Mouse (Mus musculus) neural tube, embryonic 14.5 days (tissue): Measurements from ENCODE around the gene Pde11a. TPM values are rescaled to one million over a fixed set of nuclear protein-coding genes. Genes with fewer than 3 reads are reported as not detected.
A peak's percentile ranks its signal among the peaks of the same experiment; 100 is the strongest.

Experiments used
- ATAC-seq: fragments of 200-750 bp; cut with Nextera tagmentation; 2 replicates; pipeline ENCODE4 v1.8.0; 2017; ENCODE audit warnings: low read depth, mild to moderate bottlenecking, moderate TSS enrichment, moderate library complexity
- H3K27ac ChIP-seq: fragments of 300-500 bp; sonication (generic); 2 replicates; pipeline ENCODE4 v1.5.1; 2014; ENCODE audit warnings: low read depth, mild to moderate bottlenecking, control low read depth, low read length, moderate library complexity, mixed read lengths
- H3K27me3 ChIP-seq: fragments of 300-500 bp; sonication (generic); 2 replicates; pipeline ENCODE4 v1.6.1; 2014; ENCODE audit warnings: low read length; ENCODE audit not compliant: control insufficient read depth, insufficient read depth
- H3K36me3 ChIP-seq: fragments of 300-500 bp; sonication (generic); 2 replicates; pipeline ENCODE4 v1.6.1; 2014; ENCODE audit warnings: low read length, mixed read lengths; ENCODE audit not compliant: control insufficient read depth, insufficient read depth
- H3K4me1 ChIP-seq: fragments of 300-500 bp; sonication (generic); 2 replicates; pipeline ENCODE4 v1.6.1; 2014; ENCODE audit warnings: low read length; ENCODE audit not compliant: control insufficient read depth, insufficient read depth
- H3K4me2 ChIP-seq: fragments of 300-500 bp; sonication (generic); 2 replicates; pipeline ENCODE4 v1.6.1; 2014; ENCODE audit warnings: mild to moderate bottlenecking, low read depth, low read length, control low read depth
- H3K4me3 ChIP-seq: fragments of 300-500 bp; sonication (generic); 2 replicates; pipeline ENCODE4 v1.5.1; 2014; ENCODE audit warnings: low read depth, low read length, control low read depth, mixed read lengths
- H3K9ac ChIP-seq: fragments of 300-500 bp; sonication (generic); replicated peaks from 2 replicates; pipeline ENCODE4 v1.6.1; 2014; ENCODE audit warnings: low read depth, mild to moderate bottlenecking, control low read depth, low read length, mixed read lengths
- H3K9me3 ChIP-seq: fragments of 300-500 bp; sonication (generic); 2 replicates; pipeline ENCODE4 v1.6.1; 2016; ENCODE audit warnings: low read length; ENCODE audit not compliant: control insufficient read depth
- WGBS: fragments of 180-500 bp; shearing (Covaris S2); extraction: QIAGEN DNeasy Blood & Tissue Kit; methylation state at CpG from one replicate; pipeline ENCODE4 v1.1.7; 2014; 5-methylcytosine and 5-hydroxymethylcytosine counted together
- polyA plus RNA-seq: library from polyadenylated mRNA; unstranded; fragments of >200 nt; fragmentation: Nextera tagmentation; extraction: Ambion mirVana; gene quantifications from 2 replicates; pipeline ENCODE4 v1.2.1, GENCODE M21; 2014

Pde11a gene
- polyA plus RNA-seq, 1 experiment from 2014 or later, result 3.3 TPM

GRCm38 (mm10) chr2:76050092-76050491 is 288.5 kb downstream of the Pde11a start:
- Histone ChIP-seq H3K9me3 (no peaks in the 10 kb centered on the region), H3K4me2 (no peak overlapping the region), H3K36me3 (no peaks in the 10 kb centered on the region), H3K27ac (no peak overlapping the region), H3K4me1 (no peaks in the 10 kb centered on the region; the same call in 1 of the 2 replicates), H3K9ac (no peak overlapping the region), H3K27me3 (no peaks in the 10 kb centered on the region), H3K4me3 (no peak overlapping the region)
- 73% methylated on average over 10 of the region's 10 CpGs for WGBS
- no peak for ATAC-seq

GRCm38 (mm10) chr2:76049529-76049928 is 289.0 kb downstream of the Pde11a start:
- H3K27me3 ChIP-seq, result no peaks in the 10 kb centered on the region
- 82% methylated on average over 8 of the region's 8 CpGs for WGBS
- no peak overlapping the region for H3K9ac ChIP-seq
- H3K27ac ChIP-seq, result no peak overlapping the region
- no peak overlapping the region for H3K4me2 ChIP-seq
- no peak for ATAC-seq
- no peaks in the 10 kb centered on the region for H3K36me3 ChIP-seq
- H3K4me3 ChIP-seq, result no peak overlapping the region
- H3K4me1 ChIP-seq, result no peaks in the 10 kb centered on the region; the same call in 1 of the 2 replicates
- H3K9me3 ChIP-seq, result no peaks in the 10 kb centered on the region

- no peak overlapping the region for H3K4me3 ChIP-seq
- no peak overlapping the region for H3K27ac ChIP-seq
- 82% methylated on average over 12 of the region's 12 CpGs for WGBS
Observed at GRCm38 (mm10) chr2:76047740-76048139, 290.8 kb downstream of the Pde11a start.

GRCm38 (mm10) chr2:76042210-76042609 is 296.4 kb downstream of the Pde11a start:
- no peak overlapping the region for H3K4me2 ChIP-seq
- H3K9ac ChIP-seq, result no peak overlapping the region

More at GRCm38 (mm10) chr2:76047740-76048139, 290.8 kb downstream of the Pde11a start:
- no peaks in the 10 kb centered on the region for H3K27me3 ChIP-seq
- no peak overlapping the region for H3K4me2 ChIP-seq
- H3K9ac ChIP-seq, result no peak overlapping the region
- no peaks in the 10 kb centered on the region for H3K36me3 ChIP-seq
- no peaks in the 10 kb centered on the region; the same call in 1 of the 2 replicates for H3K4me1 ChIP-seq
- no peaks in the 10 kb centered on the region for H3K9me3 ChIP-seq
- ATAC-seq, result no peak

GRCm38 (mm10) chr2:76040116-76040515 is 298.5 kb downstream of the Pde11a start:
- Histone ChIP-seq H3K4me2 (no peak overlapping the region), H3K27ac (no peak overlapping the region), H3K27me3 (no peaks in the 10 kb centered on the region), H3K9me3 (no peaks in the 10 kb centered on the region), H3K9ac (no peak overlapping the region), H3K36me3 (no peaks in the 10 kb centered on the region), H3K4me1 (no peaks in the 10 kb centered on the region), H3K4me3 (no peak overlapping the region)
- ATAC-seq, result no peak
- 88% methylated on average over 7 of the region's 7 CpGs for WGBS

More at GRCm38 (mm10) chr2:76042210-76042609, 296.4 kb downstream of the Pde11a start:
- Histone ChIP-seq H3K4me3 (no peak overlapping the region), H3K9me3 (no peaks in the 10 kb centered on the region), H3K4me1 (no peaks in the 10 kb centered on the region), H3K36me3 (no peaks in the 10 kb centered on the region), H3K27me3 (no peaks in the 10 kb centered on the region), H3K27ac (no peak overlapping the region)
- 84% methylated on average over 10 of the region's 10 CpGs for WGBS
- ATAC-seq, result no peak

- H3K36me3 ChIP-seq, result no peaks in the 10 kb centered on the region
- peak; percentile 68; the same call in 1 of the 2 replicates for ATAC-seq
- 11% methylated on average over 8 of the region's 8 CpGs for WGBS
- peak overlapping the region; percentile 19; the same call in 1 of the 2 replicates for H3K4me2 ChIP-seq
- no peaks in the 10 kb centered on the region for H3K9me3 ChIP-seq
- H3K27me3 ChIP-seq, result no peaks in the 10 kb centered on the region
- H3K4me1 ChIP-seq, result peaks cover 14% of the 10 kb centered on the region
- peak overlapping the region; percentile 88 for H3K27ac ChIP-seq
- H3K4me3 ChIP-seq, result no peak overlapping the region
- H3K9ac ChIP-seq, result no peak overlapping the region
Observed at GRCm38 (mm10) chr2:76030080-76030479, 308.5 kb downstream of the Pde11a start.

- Histone ChIP-seq H3K4me3 (no peak overlapping the region), H3K4me1 (peaks cover 14% of the 10 kb centered on the region), H3K27me3 (no peaks in the 10 kb centered on the region), H3K9me3 (no peaks in the 10 kb centered on the region), H3K9ac (peak overlapping the region; percentile 25), H3K4me2 (peak overlapping the region; percentile 19; the same call in 1 of the 2 replicates), H3K36me3 (no peaks in the 10 kb centered on the region), H3K27ac (peak overlapping the region; percentile 88)
- ATAC-seq, result peak; percentile 89
- 9% methylated on average over 20 of the region's 20 CpGs for WGBS
Observed at GRCm38 (mm10) chr2:76029081-76029901, 309.3 kb downstream of the Pde11a start.

- ATAC-seq, result no peak
- Histone ChIP-seq H3K4me3 (no peak overlapping the region), H3K9ac (no peak overlapping the region), H3K9me3 (no peaks in the 10 kb centered on the region), H3K4me2 (no peak overlapping the region), H3K4me1 (peaks cover 6% of the 10 kb centered on the region; the same call in 1 of the 2 replicates), H3K36me3 (no peaks in the 10 kb centered on the region), H3K27me3 (no peaks in the 10 kb centered on the region), H3K27ac (no peak overlapping the region)
- WGBS, result 3% methylated on average over 7 of the region's 7 CpGs
Observed at GRCm38 (mm10) chr2:76016890-76017289, 321.7 kb downstream of the Pde11a start.

- Histone ChIP-seq H3K27me3 (no peaks in the 10 kb centered on the region), H3K27ac (no peak overlapping the region), H3K36me3 (no peaks in the 10 kb centered on the region), H3K9me3 (no peaks in the 10 kb centered on the region), H3K9ac (no peak overlapping the region), H3K4me3 (no peak overlapping the region), H3K4me1 (peaks cover 6% of the 10 kb centered on the region; the same call in 1 of the 2 replicates), H3K4me2 (no peak overlapping the region)
- no peak for ATAC-seq
- 82% methylated on average over 8 of the region's 8 CpGs for WGBS
Observed at GRCm38 (mm10) chr2:76016136-76016535, 322.4 kb downstream of the Pde11a start.
